Mouse (Mus musculus): ENCODE results near the gene Dnah2. TPM values are rescaled to one million over a fixed set of nuclear protein-coding genes. Genes with fewer than 3 reads are reported as not detected.

Gene Dnah2
- polyA plus RNA-seq, 1 experiment, result 1.2 TPM

GRCm38 (mm10) chr11:69527098-69528030 lies 21.5 kb downstream of the Dnah2 start:
- H3K36me3 ChIP-seq (ENCODE audit: control insufficient read depth, insufficient read depth, low read length, poor library complexity, severe bottlenecking), result no peaks in the 10 kb centered on the region
- H3K9ac ChIP-seq (ENCODE audit: low read depth, poor library complexity, severe bottlenecking), result 0 out of 2 replicates have a peak overlapping the region, but pooled peaks have one; percentile 24
- no peak overlapping the region for H3K27ac ChIP-seq (ENCODE audit: insufficient read depth, low read length)
- H3K4me3 ChIP-seq (ENCODE audit: low read depth, low read length), result peak overlapping the region; percentile 17; the same call in 1 of the 2 replicates
- no peaks in the 10 kb centered on the region for H3K27me3 ChIP-seq (ENCODE audit: control insufficient read depth, insufficient read depth, low read length, poor library complexity, severe bottlenecking)
- TF ChIP-seq EP300 (IDR thresholded peaks at IDR 0.05; ENCODE audit: insufficient read depth, low read depth, low read length) (no peak), CTCF (IDR thresholded peaks at IDR 0.05; ENCODE audit: low read depth, low read length) (no peak), POLR2A (IDR thresholded peaks at IDR 0.05; ENCODE audit: insufficient read depth, low read length) (no peak)
- no peaks in the 10 kb centered on the region for H3K9me3 ChIP-seq (replicated peaks; ENCODE audit: control insufficient read depth, insufficient read depth, low read length, poor library complexity, severe bottlenecking)
- H3K4me1 ChIP-seq (ENCODE audit: control insufficient read depth, insufficient read depth, low read length), result no peaks in the 10 kb centered on the region

DNA sequence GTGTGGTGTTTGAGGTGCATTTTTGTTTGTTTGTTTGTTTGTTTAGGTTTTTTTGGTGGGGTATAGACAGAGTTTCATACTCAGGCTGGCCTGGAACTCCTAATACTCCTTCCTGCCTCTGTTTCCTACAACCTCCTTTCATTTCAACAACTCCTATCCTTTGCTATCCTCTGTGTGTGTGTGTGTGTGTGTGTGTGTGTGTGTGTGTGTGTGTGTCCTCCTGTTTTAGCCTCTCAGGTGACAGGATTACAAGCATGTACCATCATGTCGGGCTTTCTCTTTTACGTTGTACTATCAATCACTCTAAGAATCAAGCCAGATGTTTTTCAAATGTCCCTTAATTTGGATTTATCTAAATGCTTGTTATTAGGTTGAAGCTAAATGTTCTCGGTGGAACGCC lies 22.3 kb downstream of the Dnah2 start:
- TF ChIP-seq CTCF (IDR thresholded peaks at IDR 0.05; ENCODE audit: low read depth, low read length), result no peak
- no peak for TF ChIP-seq POLR2A (IDR thresholded peaks at IDR 0.05; ENCODE audit: insufficient read depth, low read length)
- TF ChIP-seq EP300 (IDR thresholded peaks at IDR 0.05; ENCODE audit: insufficient read depth, low read depth, low read length), result no peak
- no peaks in the 10 kb centered on the region for H3K9me3 ChIP-seq (replicated peaks; ENCODE audit: control insufficient read depth, insufficient read depth, low read length, poor library complexity, severe bottlenecking)
- H3K9ac ChIP-seq (ENCODE audit: low read depth, poor library complexity, severe bottlenecking), result 0 out of 2 replicates have a peak overlapping the region, but pooled peaks have one; percentile 24
- H3K27me3 ChIP-seq (ENCODE audit: control insufficient read depth, insufficient read depth, low read length, poor library complexity, severe bottlenecking), result no peaks in the 10 kb centered on the region
- no peaks in the 10 kb centered on the region for H3K36me3 ChIP-seq (ENCODE audit: control insufficient read depth, insufficient read depth, low read length, poor library complexity, severe bottlenecking)
- no peak overlapping the region for H3K4me3 ChIP-seq (ENCODE audit: low read depth, low read length)
- no peak overlapping the region for H3K27ac ChIP-seq (ENCODE audit: insufficient read depth, low read length)
- H3K4me1 ChIP-seq (ENCODE audit: control insufficient read depth, insufficient read depth, low read length), result no peaks in the 10 kb centered on the region

GRCm38 (mm10) chr11:69525661-69526060 lies 23.2 kb downstream of the Dnah2 start:
- H3K4me1 ChIP-seq (ENCODE audit: control insufficient read depth, insufficient read depth, low read length), result no peaks in the 10 kb centered on the region
- no peaks in the 10 kb centered on the region for H3K27me3 ChIP-seq (ENCODE audit: control insufficient read depth, insufficient read depth, low read length, poor library complexity, severe bottlenecking)
- H3K4me3 ChIP-seq (ENCODE audit: low read depth, low read length), result no peak overlapping the region
- no peak for TF ChIP-seq CTCF (IDR thresholded peaks at IDR 0.05; ENCODE audit: low read depth, low read length)
- no peak for TF ChIP-seq EP300 (IDR thresholded peaks at IDR 0.05; ENCODE audit: insufficient read depth, low read depth, low read length)
- no peak for TF ChIP-seq POLR2A (IDR thresholded peaks at IDR 0.05; ENCODE audit: insufficient read depth, low read length)
- no peaks in the 10 kb centered on the region for H3K36me3 ChIP-seq (ENCODE audit: control insufficient read depth, insufficient read depth, low read length, poor library complexity, severe bottlenecking)
- H3K9me3 ChIP-seq (replicated peaks; ENCODE audit: control insufficient read depth, insufficient read depth, low read length, poor library complexity, severe bottlenecking), result no peaks in the 10 kb centered on the region
- H3K27ac ChIP-seq (ENCODE audit: insufficient read depth, low read length), result no peak overlapping the region
- H3K9ac ChIP-seq (ENCODE audit: low read depth, poor library complexity, severe bottlenecking), result no peak overlapping the region

GRCm38 (mm10) chr11:69523651-69524050 lies 25.3 kb downstream of the Dnah2 start:
- Histone ChIP-seq H3K27ac (ENCODE audit: insufficient read depth, low read length) (no peak overlapping the region), H3K9me3 (replicated peaks; ENCODE audit: control insufficient read depth, insufficient read depth, low read length, poor library complexity, severe bottlenecking) (no peaks in the 10 kb centered on the region), H3K9ac (ENCODE audit: low read depth, poor library complexity, severe bottlenecking) (no peak overlapping the region), H3K4me1 (ENCODE audit: control insufficient read depth, insufficient read depth, low read length) (no peaks in the 10 kb centered on the region), H3K27me3 (ENCODE audit: control insufficient read depth, insufficient read depth, low read length, poor library complexity, severe bottlenecking) (no peaks in the 10 kb centered on the region), H3K4me3 (ENCODE audit: low read depth, low read length) (no peak overlapping the region), H3K36me3 (ENCODE audit: control insufficient read depth, insufficient read depth, low read length, poor library complexity, severe bottlenecking) (no peaks in the 10 kb centered on the region)
- TF ChIP-seq CTCF (IDR thresholded peaks at IDR 0.05; ENCODE audit: low read depth, low read length) (no peak), POLR2A (IDR thresholded peaks at IDR 0.05; ENCODE audit: insufficient read depth, low read length) (no peak), EP300 (IDR thresholded peaks at IDR 0.05; ENCODE audit: insufficient read depth, low read depth, low read length) (no peak)

DNA sequence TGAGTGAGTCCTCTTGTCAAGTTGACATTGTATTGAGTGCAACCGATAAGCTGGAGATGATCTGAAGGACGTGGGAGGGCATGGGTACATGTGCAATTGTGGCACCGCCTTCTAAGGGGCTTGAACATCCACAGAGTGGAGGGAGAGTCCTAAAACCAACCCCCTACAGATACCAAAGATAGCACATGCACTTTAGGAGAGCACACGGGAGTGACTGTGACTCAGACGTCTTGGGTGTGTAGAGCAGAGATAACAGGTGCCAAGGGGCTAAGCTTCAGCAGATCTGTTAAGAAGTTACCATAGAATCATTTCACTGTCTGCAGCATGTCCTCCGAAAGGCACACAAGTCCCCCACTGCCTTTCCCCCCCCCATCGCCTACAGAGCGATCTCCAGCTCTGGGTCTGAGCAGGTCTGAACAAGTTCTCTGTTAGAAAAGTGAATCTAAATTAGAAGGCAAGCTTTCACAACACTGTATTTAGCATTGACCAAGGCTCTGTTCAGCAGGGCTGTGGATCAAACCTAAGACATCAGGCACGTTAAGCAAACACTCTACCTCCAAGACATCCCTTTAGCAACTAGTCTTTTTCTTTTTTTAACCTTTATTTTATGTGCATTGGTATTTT lies 27.3 kb downstream of the Dnah2 start:
- H3K36me3 ChIP-seq (ENCODE audit: control insufficient read depth, insufficient read depth, low read length, poor library complexity, severe bottlenecking), result no peaks in the 10 kb centered on the region
- H3K9ac ChIP-seq (ENCODE audit: low read depth, poor library complexity, severe bottlenecking), result no peak overlapping the region
- H3K27me3 ChIP-seq (ENCODE audit: control insufficient read depth, insufficient read depth, low read length, poor library complexity, severe bottlenecking), result no peaks in the 10 kb centered on the region
- no peaks in the 10 kb centered on the region for H3K4me1 ChIP-seq (ENCODE audit: control insufficient read depth, insufficient read depth, low read length)
- no peaks in the 10 kb centered on the region for H3K9me3 ChIP-seq (replicated peaks; ENCODE audit: control insufficient read depth, insufficient read depth, low read length, poor library complexity, severe bottlenecking)
- H3K27ac ChIP-seq (ENCODE audit: insufficient read depth, low read length), result no peak overlapping the region
- no peak overlapping the region for H3K4me3 ChIP-seq (ENCODE audit: low read depth, low read length)
- no peak for TF ChIP-seq CTCF (IDR thresholded peaks at IDR 0.05; ENCODE audit: low read depth, low read length)
- TF ChIP-seq EP300 (IDR thresholded peaks at IDR 0.05; ENCODE audit: insufficient read depth, low read depth, low read length), result no peak
- TF ChIP-seq POLR2A (IDR thresholded peaks at IDR 0.05; ENCODE audit: insufficient read depth, low read length), result no peak

DNA sequence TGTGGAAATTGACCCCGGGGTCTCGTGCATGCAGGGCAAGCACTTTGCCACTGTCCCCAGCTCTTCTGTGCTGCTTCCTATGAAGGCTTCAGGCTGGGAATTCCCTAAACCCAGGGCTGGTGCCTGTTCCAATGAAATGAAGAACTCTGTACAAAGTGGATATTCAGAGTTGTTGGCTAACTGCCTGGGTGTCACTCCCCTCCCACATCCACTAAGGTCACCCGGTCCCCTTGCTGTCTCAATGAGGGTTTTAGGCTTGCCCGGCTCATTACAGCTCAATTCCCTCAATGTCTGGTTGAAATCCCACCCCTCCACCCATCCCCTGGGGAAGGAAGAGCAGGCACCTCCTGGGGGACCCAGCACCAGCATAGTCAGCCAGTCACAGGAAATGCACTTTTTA lies 28.9 kb downstream of the Dnah2 start:
- Histone ChIP-seq H3K4me1 (ENCODE audit: control insufficient read depth, insufficient read depth, low read length) (no peaks in the 10 kb centered on the region), H3K36me3 (ENCODE audit: control insufficient read depth, insufficient read depth, low read length, poor library complexity, severe bottlenecking) (no peaks in the 10 kb centered on the region), H3K9ac (ENCODE audit: low read depth, poor library complexity, severe bottlenecking) (no peak overlapping the region), H3K9me3 (replicated peaks; ENCODE audit: control insufficient read depth, insufficient read depth, low read length, poor library complexity, severe bottlenecking) (no peaks in the 10 kb centered on the region), H3K4me3 (ENCODE audit: low read depth, low read length) (no peak overlapping the region), H3K27me3 (ENCODE audit: control insufficient read depth, insufficient read depth, low read length, poor library complexity, severe bottlenecking) (no peaks in the 10 kb centered on the region), H3K27ac (ENCODE audit: insufficient read depth, low read length) (no peak overlapping the region)
- TF ChIP-seq EP300 (IDR thresholded peaks at IDR 0.05; ENCODE audit: insufficient read depth, low read depth, low read length), result no peak
- no peak for TF ChIP-seq POLR2A (IDR thresholded peaks at IDR 0.05; ENCODE audit: insufficient read depth, low read length)
- TF ChIP-seq CTCF (IDR thresholded peaks at IDR 0.05; ENCODE audit: low read depth, low read length), result no peak

All from ES-Bruce4 (cell line).